Mouse (Mus musculus): ENCODE data around the gene Slc4a10. TPM values are rescaled to one million over a fixed set of nuclear protein-coding genes. Genes with fewer than 3 reads are reported as not detected.

Slc4a10 gene
- polyA plus RNA-seq, 1 experiment = 69.8 TPM

GRCm38 (mm10) chr2:62355766-62356165 is 309.5 kb downstream of the Slc4a10 start:
- Histone ChIP-seq H3K4me3 (replicated peaks; ENCODE audit: insufficient read depth, low read depth, low read length) (no peak overlapping the region), H3K27me3 (ENCODE audit: control insufficient read depth, insufficient read depth, low read length) (no peaks in the 10 kb centered on the region), H3K27ac (ENCODE audit: insufficient read depth, low read length) (no peak overlapping the region), H3K4me1 (ENCODE audit: control insufficient read depth, insufficient read depth, low read length) (no peaks in the 10 kb centered on the region)
- TF ChIP-seq POLR2A (IDR thresholded peaks at IDR 0.05; ENCODE audit: borderline replicate concordance, insufficient read depth, low read length) = no peak
- no peak for TF ChIP-seq CTCF (IDR thresholded peaks at IDR 0.05; ENCODE audit: borderline replicate concordance, insufficient read depth, low read depth, low read length)
- WGBS = 43% methylated on average over 6 of the region's 6 CpGs
- DNase-seq = no peak

GRCm38 (mm10) chr2:62356606-62357005 is 310.3 kb downstream of the Slc4a10 start:
- TF ChIP-seq POLR2A (IDR thresholded peaks at IDR 0.05; ENCODE audit: borderline replicate concordance, insufficient read depth, low read length) (no peak), CTCF (IDR thresholded peaks at IDR 0.05; ENCODE audit: borderline replicate concordance, insufficient read depth, low read depth, low read length) (no peak)
- H3K4me1 ChIP-seq (ENCODE audit: control insufficient read depth, insufficient read depth, low read length) = no peaks in the 10 kb centered on the region
- H3K4me3 ChIP-seq (replicated peaks; ENCODE audit: insufficient read depth, low read depth, low read length) = no peak overlapping the region
- 78% methylated on average over 14 of the region's 14 CpGs for WGBS
- H3K27me3 ChIP-seq (ENCODE audit: control insufficient read depth, insufficient read depth, low read length) = no peaks in the 10 kb centered on the region
- no peak overlapping the region for H3K27ac ChIP-seq (ENCODE audit: insufficient read depth, low read length)
- DNase-seq = no peak

- Histone ChIP-seq H3K27ac (ENCODE audit: insufficient read depth, low read length) (no peak overlapping the region), H3K27me3 (ENCODE audit: control insufficient read depth, insufficient read depth, low read length) (no peaks in the 10 kb centered on the region), H3K4me1 (ENCODE audit: control insufficient read depth, insufficient read depth, low read length) (no peaks in the 10 kb centered on the region; the same call in 1 of the 2 replicates), H3K4me3 (replicated peaks; ENCODE audit: insufficient read depth, low read depth, low read length) (no peak overlapping the region)
- no peak for DNase-seq
- no peak for TF ChIP-seq CTCF (IDR thresholded peaks at IDR 0.05; ENCODE audit: borderline replicate concordance, insufficient read depth, low read depth, low read length)
- no peak for TF ChIP-seq POLR2A (IDR thresholded peaks at IDR 0.05; ENCODE audit: borderline replicate concordance, insufficient read depth, low read length)
- 82% methylated on average over 7 of the region's 7 CpGs for WGBS
Observed at GRCm38 (mm10) chr2:62357259-62357658, 311.0 kb downstream of the Slc4a10 start.

GRCm38 (mm10) chr2:62360872-62361271 is 314.6 kb downstream of the Slc4a10 start:
- TF ChIP-seq POLR2A (IDR thresholded peaks at IDR 0.05; ENCODE audit: borderline replicate concordance, insufficient read depth, low read length) = no peak
- TF ChIP-seq CTCF (IDR thresholded peaks at IDR 0.05; ENCODE audit: borderline replicate concordance, insufficient read depth, low read depth, low read length) = no peak
- 86% methylated on average over 6 of the region's 6 CpGs for WGBS
- no peak for DNase-seq
- no peak overlapping the region for H3K27ac ChIP-seq (ENCODE audit: insufficient read depth, low read length)
- no peak overlapping the region for H3K4me3 ChIP-seq (replicated peaks; ENCODE audit: insufficient read depth, low read depth, low read length)
- no peaks in the 10 kb centered on the region for H3K27me3 ChIP-seq (ENCODE audit: control insufficient read depth, insufficient read depth, low read length)
- no peaks in the 10 kb centered on the region; the same call in 1 of the 2 replicates for H3K4me1 ChIP-seq (ENCODE audit: control insufficient read depth, insufficient read depth, low read length)

GRCm38 (mm10) chr2:62361514-62361913 is 315.3 kb downstream of the Slc4a10 start:
- 61% methylated on average over 3 of the region's 3 CpGs for WGBS
- H3K4me3 ChIP-seq (replicated peaks; ENCODE audit: insufficient read depth, low read depth, low read length) = no peak overlapping the region
- H3K27ac ChIP-seq (ENCODE audit: insufficient read depth, low read length) = no peak overlapping the region
- no peaks in the 10 kb centered on the region; the same call in 1 of the 2 replicates for H3K4me1 ChIP-seq (ENCODE audit: control insufficient read depth, insufficient read depth, low read length)
- H3K27me3 ChIP-seq (ENCODE audit: control insufficient read depth, insufficient read depth, low read length) = no peaks in the 10 kb centered on the region
- DNase-seq = no peak
- TF ChIP-seq CTCF (IDR thresholded peaks at IDR 0.05; ENCODE audit: borderline replicate concordance, insufficient read depth, low read depth, low read length) (no peak), POLR2A (IDR thresholded peaks at IDR 0.05; ENCODE audit: borderline replicate concordance, insufficient read depth, low read length) (no peak)

GRCm38 (mm10) chr2:62362211-62362610 is 315.9 kb downstream of the Slc4a10 start:
- Histone ChIP-seq H3K27me3 (ENCODE audit: control insufficient read depth, insufficient read depth, low read length) (no peaks in the 10 kb centered on the region), H3K4me1 (ENCODE audit: control insufficient read depth, insufficient read depth, low read length) (no peaks in the 10 kb centered on the region; the same call in 1 of the 2 replicates), H3K4me3 (replicated peaks; ENCODE audit: insufficient read depth, low read depth, low read length) (no peak overlapping the region), H3K27ac (ENCODE audit: insufficient read depth, low read length) (no peak overlapping the region)
- no peak for DNase-seq
- 30% methylated on average over 9 of the region's 9 CpGs for WGBS
- TF ChIP-seq POLR2A (IDR thresholded peaks at IDR 0.05; ENCODE audit: borderline replicate concordance, insufficient read depth, low read length) (no peak), CTCF (IDR thresholded peaks at IDR 0.05; ENCODE audit: borderline replicate concordance, insufficient read depth, low read depth, low read length) (no peak)

GRCm38 (mm10) chr2:62363606-62364005 is 317.3 kb downstream of the Slc4a10 start:
- Histone ChIP-seq H3K27me3 (ENCODE audit: control insufficient read depth, insufficient read depth, low read length) (no peaks in the 10 kb centered on the region), H3K4me3 (replicated peaks; ENCODE audit: insufficient read depth, low read depth, low read length) (no peak overlapping the region), H3K4me1 (ENCODE audit: control insufficient read depth, insufficient read depth, low read length) (peaks cover 3% of the 10 kb centered on the region; the same call in 1 of the 2 replicates), H3K27ac (ENCODE audit: insufficient read depth, low read length) (no peak overlapping the region)
- 92% methylated on average over 4 of the region's 4 CpGs for whole genome bisulfite sequencing
- TF ChIP-seq CTCF (IDR thresholded peaks at IDR 0.05; ENCODE audit: borderline replicate concordance, insufficient read depth, low read depth, low read length) (no peak), POLR2A (IDR thresholded peaks at IDR 0.05; ENCODE audit: borderline replicate concordance, insufficient read depth, low read length) (no peak)
- DNase-seq = no peak

- no peak overlapping the region for H3K27ac ChIP-seq (ENCODE audit: insufficient read depth, low read length)
- H3K27me3 ChIP-seq (ENCODE audit: control insufficient read depth, insufficient read depth, low read length) = no peaks in the 10 kb centered on the region
- 19% methylated on average over 5 of the region's 5 CpGs for WGBS
- peaks cover 3% of the 10 kb centered on the region; the same call in 1 of the 2 replicates for H3K4me1 ChIP-seq (ENCODE audit: control insufficient read depth, insufficient read depth, low read length)
- TF ChIP-seq POLR2A (IDR thresholded peaks at IDR 0.05; ENCODE audit: borderline replicate concordance, insufficient read depth, low read length) = no peak
- no peak for TF ChIP-seq CTCF (IDR thresholded peaks at IDR 0.05; ENCODE audit: borderline replicate concordance, insufficient read depth, low read depth, low read length)
- peak; percentile 33 to 62 for DNase-seq
- H3K4me3 ChIP-seq (replicated peaks; ENCODE audit: insufficient read depth, low read depth, low read length) = no peak overlapping the region
Observed at GRCm38 (mm10) chr2:62368349-62369053, 322.2 kb downstream of the Slc4a10 start.

Measured in cerebellum, adult 2 months (tissue).